ENCODE assay signal across 12 mouse cellular contexts in the genomic region with DNA sequence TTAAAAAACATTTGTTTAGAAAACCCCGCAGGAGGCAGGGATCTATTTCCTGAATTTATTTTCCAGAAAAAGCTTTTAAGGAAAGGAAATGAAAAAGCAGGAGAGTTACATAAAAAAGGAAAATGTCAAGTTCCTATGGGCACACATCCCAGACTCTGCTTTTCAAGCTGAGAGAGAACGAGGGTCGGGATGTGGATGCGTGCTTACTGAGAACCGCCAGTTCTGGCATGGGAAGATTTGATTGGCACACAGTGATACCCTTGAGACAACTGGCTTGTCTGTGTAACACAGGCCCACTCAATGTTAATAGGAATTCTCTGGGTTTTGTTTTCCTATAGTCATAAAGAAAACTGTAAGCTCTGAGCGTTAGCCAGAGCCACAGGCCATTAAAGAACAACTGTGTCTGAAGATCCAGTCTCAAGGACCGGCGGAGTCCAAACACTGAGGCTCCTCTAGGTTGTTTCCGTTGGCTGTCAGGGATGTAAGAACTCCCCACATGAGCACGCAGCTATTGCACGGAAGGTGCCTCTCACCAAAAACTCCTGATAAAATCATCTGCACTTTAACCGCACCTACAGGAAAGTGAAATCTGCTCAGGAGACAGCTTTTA. TPM values are rescaled to one million over a fixed set of nuclear protein-coding genes. Genes with fewer than 3 reads are reported as not detected.
DNase-seq lines count a peak whose midpoint lies in the region; ATAC-seq and TF ChIP-seq lines count a peak whose summit lies in the region.
"Had no signal": no experiment of that assay in that cellular context is flagged by ENCODE, and none has a peak within 500 bp of the region (broad histone marks: within the 10 kb centered on the region; RNA-seq: fewer than 3 reads in every experiment).

No protein-coding gene starts in this region.

- H3K4me1 ChIP-seq in limb, embryonic 15.5 days = peaks cover 26% of the 10 kb centered on the region

- 42% methylated on average over 12 of the region's 12 CpGs for WGBS in limb, embryonic 15.5 days

- intact Hi-C loops in gastrocnemius, adult 2 months (cut with DNase I) = no loop called here
- intact Hi-C loops in left cerebral cortex, adult 2 months (cut with DNase I) = no loop called here

- H3K27ac ChIP-seq in gastrocnemius, adult 2 months = peak overlapping the region; percentile 21
- H3K27ac ChIP-seq in left cerebral cortex, adult 2 months = peak overlapping the region; percentile 62
- peak overlapping the region; percentile 68; the same call in 1 of the 2 replicates for H3K27ac ChIP-seq in limb, embryonic 15.5 days
- H3K27ac ChIP-seq: liver, embryonic 12.5 days had no signal

- no peaks in the 10 kb centered on the region for H3K36me3 ChIP-seq in limb, embryonic 15.5 days
- H3K36me3 ChIP-seq: liver, embryonic 12.5 days had no signal

- no peaks in the 10 kb centered on the region for H3K27me3 ChIP-seq in limb, embryonic 15.5 days

- no peak for TF ChIP-seq POLR2A in brain, embryonic 14.5 days (IDR thresholded peaks at IDR 0.05; ENCODE audit: borderline replicate concordance, extremely low read depth, insufficient read depth, insufficient read length, poor library complexity, severe bottlenecking)

- TF ChIP-seq CTCF in gastrocnemius, adult 2 months (IDR thresholded peaks at IDR 0.05) = no peak
- TF ChIP-seq CTCF in left cerebral cortex, adult 2 months (IDR thresholded peaks at IDR 0.05) = no peak
- TF ChIP-seq CTCF in brain, embryonic 14.5 days (IDR thresholded peaks at IDR 0.05; ENCODE audit: borderline replicate concordance, extremely low read depth, insufficient read depth, insufficient read length) = no peak

- ATAC-seq in limb, embryonic 15.5 days (ENCODE audit: insufficient number of reproducible peaks, low FRiP score, low TSS enrichment, low read depth) = peak; percentile 76
- ATAC-seq: liver, embryonic 12.5 days had no signal

- H3K4me2 ChIP-seq in limb, embryonic 15.5 days = no peak overlapping the region
- H3K4me2 ChIP-seq: liver, embryonic 12.5 days had no signal

- peak overlapping the region; percentile 19; the same call in 1 of the 2 replicates for H3K4me3 ChIP-seq in gastrocnemius, adult 2 months
- no peak overlapping the region for H3K4me3 ChIP-seq in left cerebral cortex, adult 2 months
- H3K4me3 ChIP-seq in limb, embryonic 15.5 days = no peak overlapping the region
- H3K4me3 ChIP-seq: liver, embryonic 12.5 days; megakaryocyte, embryonic 14.5 days had no signal

- no peak for DNase-seq in gastrocnemius, adult 2 months
- no peak for DNase-seq in gastrocnemius, postnatal 10 days
- no peak for DNase-seq in left cerebral cortex, adult 2 months (ENCODE audit: extremely low spot score in 1 of 2, low spot score in 2 of 2)
- no peak for DNase-seq in left cerebral cortex, adult 8-10 months (ENCODE audit: low spot score in 2 of 2)
- peak; percentile 84 for DNase-seq in brain, embryonic 14.5 days (ENCODE audit: low read depth)
- no peak for DNase-seq in urinary bladder, postnatal 25 days (ENCODE audit: low spot score)
- DNase-seq in natural killer cell, adult 2 months (ENCODE audit: low spot score in 2 of 2) = no peak
- DNase-seq: heart, adult 11 months; thymus, adult 18-20 months had no signal

- H3K9me3 ChIP-seq in limb, embryonic 15.5 days = no peaks in the 10 kb centered on the region
- H3K9me3 ChIP-seq: liver, embryonic 12.5 days had no signal

- no peak overlapping the region for H3K9ac ChIP-seq in limb, embryonic 15.5 days
- H3K9ac ChIP-seq: liver, embryonic 12.5 days had no signal

RNA-seq across cellular contexts. Expression of a gene that starts 44.3 kb away (rescaled TPM):
- total RNA-seq in gastrocnemius, adult 2 months (2021) = 1 to 10 TPM; 6.7 to 9.0 TPM
- 10 to 100 TPM in 1 of 2 experiments, 1 to 10 TPM in 1; 9.0 to 10.5 TPM for total RNA-seq in gastrocnemius, postnatal 10 days (2021)
- 10 to 100 TPM; 50.3 to 55.7 TPM for total RNA-seq in left cerebral cortex, adult 2 months (2021)
- 10 to 100 TPM; 47.3 to 54.4 (median 52.2) TPM for total RNA-seq in left cerebral cortex, adult 8-10 months (2022)
- 57.5 and 59.5 TPM in 2 replicates for polyA plus RNA-seq in brain, embryonic 14.5 days (2012; rRNA removed)
- polyA plus RNA-seq in limb, embryonic 15.5 days (2015; fragmentation: Nextera tagmentation; extraction: Ambion mirVana) = 42.6 and 43.6 TPM in 2 replicates

RNA-seq across cellular contexts. Expression of a gene that starts 44.6 kb away (rescaled TPM):
- 10 to 100 TPM; 74.8 to 77.5 TPM for total RNA-seq in gastrocnemius, adult 2 months (2021)
- 100 to 1,000 TPM in 1 of 2 experiments, 10 to 100 TPM in 1; 92.8 to 105 TPM for total RNA-seq in gastrocnemius, postnatal 10 days (2021)
- 100 to 1,000 TPM; 177 to 178 TPM for total RNA-seq in left cerebral cortex, adult 2 months (2021)
- total RNA-seq in left cerebral cortex, adult 8-10 months (2022) = 100 to 1,000 TPM; 163 to 200 (median 198) TPM
- polyA plus RNA-seq in brain, embryonic 14.5 days (2012; rRNA removed) = 454 and 560 TPM in 2 replicates
- polyA plus RNA-seq in limb, embryonic 15.5 days (2015; fragmentation: Nextera tagmentation; extraction: Ambion mirVana) = 135 and 148 TPM in 2 replicates

Comparison
In these comparisons a context has a peak if more than half of its experiments do, and no peak if none do; other contexts are left out.
1. RNA of a gene that starts 44.3 kb away (total RNA-seq): 50.3 to 55.7 TPM in left cerebral cortex, adult 2 months and 47.3 to 54.4 TPM in left cerebral cortex, adult 8-10 months; 9.0 to 10.5 TPM in gastrocnemius, postnatal 10 days and 6.7 to 9.0 TPM in gastrocnemius, adult 2 months; every median in the first group is over 4 times any median in the second.
2. Peak in every context shown above with its lines, with median percentiles within 50 percentile points of each other: H3K27ac ChIP-seq.